Mouse (Mus musculus) bone marrow, adult 2 months (tissue): Measurements from ENCODE around the gene 1700042G07Rik.

Experiments used
- CTCF ChIP-seq: fragments of 200-500 bp; IDR thresholded peaks from 2 replicates; pipeline ENCODE4 v1.5.1; 2011; ENCODE audit warnings: low read length, control low read depth; ENCODE audit not compliant: control insufficient read depth, insufficient read depth
- POLR2A ChIP-seq: fragments of 200-500 bp; IDR thresholded peaks from 2 replicates; pipeline ENCODE4 v1.6.1; 2011; ENCODE audit warnings: low read depth, mild to moderate bottlenecking, control low read depth, low read length, borderline replicate concordance; ENCODE audit not compliant: control insufficient read depth

GRCm38 (mm10) chr4:116159912-116160311 lies 13.3 kb upstream of the 1700042G07Rik start:
- TF ChIP-seq CTCF (0 out of 2 replicates have a peak, but pooled peaks have one; percentile 18), POLR2A (no peak)
